Mouse (Mus musculus) embryo, embryonic 9.5 days (tissue): ENCODE results near the gene Hus1b.
A peak's percentile ranks its signal among the peaks of the same experiment; 100 is the strongest.

Source experiments
- DNase-seq: peaks from one replicate; pipeline ENCODE4 v3.0.0-alpha.2; 2017; ENCODE audit errors: extremely low spot score

Hus1b gene

DNA sequence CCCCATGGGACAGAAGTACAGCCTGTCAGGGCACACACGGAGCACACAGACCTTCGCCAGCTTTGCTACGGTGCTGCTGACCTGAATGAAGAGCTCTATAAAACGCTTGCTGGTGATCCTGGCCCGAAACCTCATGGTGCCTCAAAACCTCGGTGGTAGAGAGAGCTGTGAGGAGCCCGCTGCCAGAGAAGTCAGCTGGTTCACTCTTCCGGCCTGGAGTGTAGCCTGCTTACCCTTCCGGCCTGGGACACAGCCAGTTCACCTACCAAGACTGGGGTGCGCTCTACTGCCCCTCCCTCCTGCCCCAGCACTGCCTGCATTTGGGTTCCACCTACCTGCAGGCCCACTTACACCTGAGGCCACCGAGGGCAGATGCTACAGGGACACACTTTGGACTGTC lies at the start of gene Hus1b:
Gene Hus1b (minus strand): TSS at position 220 of the 400 bp plus-strand sequence.
- DNase-seq, result no peak

DNA sequence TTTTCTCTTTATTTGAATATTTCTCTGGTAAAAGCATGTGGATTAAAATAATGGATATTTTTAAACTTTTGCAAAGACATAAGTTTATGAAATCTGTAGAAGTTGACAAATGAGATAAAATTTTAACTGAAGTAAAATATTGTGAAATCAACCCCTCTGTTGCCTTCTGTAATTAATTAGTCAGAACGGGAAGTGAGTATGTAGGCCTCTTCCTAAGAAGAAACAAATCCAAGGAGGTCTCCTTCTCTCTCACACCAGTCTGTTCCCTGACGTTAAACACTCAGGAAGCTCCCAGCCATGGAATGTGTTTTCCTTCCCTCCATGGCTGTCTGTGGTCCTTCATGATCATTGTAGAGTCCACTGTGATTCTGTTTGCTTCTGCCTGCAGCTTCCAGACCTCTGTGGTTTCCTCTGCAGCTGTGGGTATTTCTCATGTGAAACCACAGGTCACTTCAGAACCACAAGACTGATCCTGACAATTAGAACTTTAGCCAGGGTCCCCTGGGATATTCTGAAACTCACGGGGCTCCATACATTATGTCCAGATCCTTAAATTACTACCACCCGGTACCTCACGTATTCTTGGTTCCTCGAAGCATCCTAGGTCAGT lies 46.8 kb upstream of the Hus1b start:
- no peak for DNase-seq

DNA sequence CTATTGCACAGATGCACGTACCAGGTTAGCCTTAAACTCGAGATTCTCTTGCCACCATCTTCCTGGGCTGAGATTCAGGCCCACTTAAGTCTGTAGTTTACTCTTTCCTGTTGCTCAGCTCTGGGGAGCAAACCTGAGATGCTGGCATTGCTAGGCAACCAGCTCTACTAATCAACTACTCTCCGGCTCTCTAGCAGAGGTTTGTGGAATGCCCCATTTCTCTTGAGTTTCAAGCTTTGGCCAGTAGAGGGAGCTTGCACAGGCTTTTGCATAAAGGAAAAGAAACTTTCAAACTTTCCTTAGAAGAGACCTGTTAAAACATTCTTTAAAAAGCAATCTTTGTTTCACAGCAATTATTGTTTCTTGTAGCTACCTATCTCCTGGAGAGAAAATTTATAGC lies 46.3 kb upstream of the Hus1b start:
- DNase-seq, result peak; percentile 72

- DNase-seq, result no peak
Observed at GRCm38 (mm10) chr13:30990233-30990632, 42.7 kb upstream of the Hus1b start.

- no peak for DNase-seq
Observed at GRCm38 (mm10) chr13:30989710-30990109, 42.2 kb upstream of the Hus1b start.

GRCm38 (mm10) chr13:30987686-30988085 lies 40.1 kb upstream of the Hus1b start:
- no peak for DNase-seq

- no peak for DNase-seq
Observed at GRCm38 (mm10) chr13:30986934-30987455, 39.4 kb upstream of the Hus1b start.

DNA sequence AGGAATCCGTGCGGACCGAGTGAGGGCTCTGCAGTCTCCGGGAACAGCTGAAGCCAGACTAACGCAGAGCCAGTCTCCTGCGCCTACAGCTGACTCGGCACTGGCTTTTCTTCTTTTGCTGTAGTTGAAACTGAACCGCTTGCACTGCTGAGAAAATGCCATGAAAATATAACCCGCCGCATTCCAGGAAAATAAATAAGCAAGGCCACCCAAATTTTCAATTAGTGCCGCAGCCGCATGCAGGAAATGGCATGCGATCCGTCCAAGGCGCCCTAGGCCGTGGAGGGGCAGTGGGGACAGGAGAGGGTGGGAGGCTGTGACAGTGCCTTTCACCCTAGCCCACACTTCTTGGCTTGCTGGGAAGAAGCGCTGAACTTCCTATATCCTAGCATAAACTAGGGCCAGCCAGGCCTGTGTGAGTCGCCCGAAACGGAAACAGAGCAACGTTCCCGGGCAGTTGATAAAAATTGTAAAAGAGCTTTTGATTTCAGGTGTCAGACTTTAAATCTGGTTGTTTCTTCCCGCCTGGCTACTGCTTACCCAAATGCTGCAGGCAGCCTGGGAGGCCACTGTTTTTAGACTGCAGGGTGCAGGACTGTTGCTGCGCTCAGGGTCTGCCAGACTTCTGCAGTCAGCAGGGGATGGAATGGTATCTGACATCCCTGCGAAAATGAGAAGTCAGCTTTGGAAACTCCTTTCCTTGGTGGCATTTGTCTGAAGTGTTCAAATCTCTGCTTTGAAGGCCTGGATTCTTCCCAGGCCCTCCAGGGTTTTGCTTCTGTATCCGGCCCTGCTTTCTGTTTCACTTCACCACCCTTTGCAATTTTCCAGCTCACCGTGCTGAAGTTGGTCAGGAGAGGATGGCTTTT lies 38.3 kb upstream of the Hus1b start:
- peak; percentile 57 for DNase-seq

DNA sequence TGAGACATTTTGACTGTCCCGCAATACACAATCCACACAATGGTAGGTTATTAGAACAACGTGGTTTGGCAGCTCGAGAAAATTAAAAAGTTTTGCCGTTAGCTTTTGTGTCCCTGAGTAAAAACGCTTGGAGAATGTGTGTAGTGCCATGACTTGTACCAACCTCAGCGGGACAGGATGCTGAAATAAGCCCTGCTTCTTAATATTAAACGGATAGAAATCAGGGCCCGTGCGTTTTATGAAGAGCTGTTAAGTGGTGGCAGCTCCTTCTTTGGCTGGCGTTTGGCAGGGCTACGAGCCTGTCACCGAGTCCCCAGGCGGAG lies 37.7 kb upstream of the Hus1b start:
- DNase-seq, result no peak

DNA sequence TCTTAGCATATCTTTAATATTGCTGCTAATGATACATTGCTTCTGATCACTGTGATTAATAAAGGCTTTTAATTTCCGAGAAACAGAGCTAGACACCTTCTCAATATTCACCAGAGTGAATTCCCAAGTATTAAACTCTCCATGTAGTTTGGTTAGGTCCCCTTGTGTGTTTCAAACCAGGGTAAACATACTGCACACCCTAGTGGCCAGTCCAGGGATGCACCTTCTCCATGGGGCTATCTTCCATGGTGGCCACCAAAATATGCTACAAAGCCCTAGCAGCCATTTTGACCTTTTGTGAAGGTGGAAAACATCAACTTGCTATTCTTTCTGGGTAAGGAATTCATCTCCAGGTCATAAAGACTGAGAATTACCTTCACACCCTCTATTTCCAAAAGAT lies 34.1 kb upstream of the Hus1b start:
- DNase-seq, result peak; percentile 42

DNA sequence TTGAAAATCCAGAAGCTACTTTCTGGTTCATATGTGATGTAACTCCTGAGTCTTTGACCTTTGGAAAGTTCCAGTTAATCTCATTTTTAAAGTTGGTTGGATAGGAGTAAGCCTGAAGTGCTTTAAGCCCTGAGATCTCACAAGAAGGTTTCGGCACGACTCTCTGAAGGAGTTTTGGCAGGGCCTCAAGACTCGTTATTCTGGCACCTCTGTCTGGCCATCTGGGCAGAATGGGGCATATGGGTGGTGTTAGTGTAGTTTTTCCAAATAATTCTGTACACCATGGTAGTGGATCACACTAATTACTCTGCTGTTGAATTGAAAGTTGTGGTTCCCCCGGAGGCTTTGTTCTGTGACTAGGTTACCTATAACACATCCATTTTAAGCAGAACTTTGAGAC lies 30.7 kb upstream of the Hus1b start:
- DNase-seq, result no peak

DNA sequence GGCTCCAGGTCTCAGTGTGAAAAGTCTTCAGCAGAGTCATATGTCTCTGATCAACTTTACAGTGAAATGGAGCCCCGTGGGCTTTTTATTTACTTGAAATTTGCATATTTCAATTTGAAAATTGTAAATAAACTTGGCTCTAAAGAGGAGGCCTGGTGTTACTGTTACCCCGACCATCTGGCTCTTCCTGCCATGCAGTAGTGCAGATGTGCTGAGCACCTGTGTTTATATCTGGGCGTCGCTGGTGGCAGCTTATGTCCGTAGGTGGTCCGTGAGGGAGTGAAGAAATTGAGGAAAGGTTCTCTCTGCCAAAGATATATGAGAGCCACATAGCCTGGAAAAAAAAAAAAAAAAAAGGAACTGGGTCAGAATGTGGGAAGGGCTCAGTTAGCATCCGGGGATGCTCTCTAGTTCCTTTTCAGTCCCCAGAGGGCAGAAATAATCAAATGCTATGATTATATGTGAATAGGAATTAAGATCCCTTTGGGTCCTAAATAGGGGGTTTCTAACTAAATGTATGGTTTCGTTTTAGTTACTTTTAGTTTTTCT lies 29.1 kb upstream of the Hus1b start:
- DNase-seq, result no peak

- DNase-seq, result no peak
Observed at GRCm38 (mm10) chr13:30974247-30974630, 26.7 kb upstream of the Hus1b start.

GRCm38 (mm10) chr13:30973501-30974246 lies 26.1 kb upstream of the Hus1b start, which contains the start of the genes Exoc2 and Gm5447:
Exoc2 (minus strand) TSS chr13:30974093.
Gm5447 (plus strand) TSS chr13:30974204.
- peak; percentile 89 for DNase-seq

GRCm38 (mm10) chr13:30972102-30972501 lies 24.5 kb upstream of the Hus1b start:
- DNase-seq, result no peak

GRCm38 (mm10) chr13:30971047-30971446 lies 23.5 kb upstream of the Hus1b start:
- no peak for DNase-seq

DNA sequence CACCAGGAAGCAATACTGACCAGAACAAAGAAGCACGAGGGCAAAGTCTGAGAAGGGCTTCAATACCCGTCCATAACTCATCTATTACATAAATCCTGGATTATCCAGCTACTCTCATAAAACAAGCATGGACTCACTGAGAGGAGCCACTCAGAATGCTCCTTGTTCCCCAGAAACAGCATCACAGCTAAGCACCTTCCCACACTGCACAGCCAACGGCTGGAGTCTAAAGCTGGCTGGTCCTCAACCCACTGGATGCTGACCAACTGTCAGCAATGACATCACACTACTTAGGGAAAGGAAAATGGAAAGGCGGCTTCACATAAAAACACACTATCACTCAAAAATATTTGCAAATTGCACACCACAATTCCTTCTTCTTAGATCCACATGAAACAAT lies 20.8 kb upstream of the Hus1b start:
- DNase-seq, result no peak

- peak; percentile 59 for DNase-seq
Observed at GRCm38 (mm10) chr13:30966507-30966911, 18.9 kb upstream of the Hus1b start.

DNA sequence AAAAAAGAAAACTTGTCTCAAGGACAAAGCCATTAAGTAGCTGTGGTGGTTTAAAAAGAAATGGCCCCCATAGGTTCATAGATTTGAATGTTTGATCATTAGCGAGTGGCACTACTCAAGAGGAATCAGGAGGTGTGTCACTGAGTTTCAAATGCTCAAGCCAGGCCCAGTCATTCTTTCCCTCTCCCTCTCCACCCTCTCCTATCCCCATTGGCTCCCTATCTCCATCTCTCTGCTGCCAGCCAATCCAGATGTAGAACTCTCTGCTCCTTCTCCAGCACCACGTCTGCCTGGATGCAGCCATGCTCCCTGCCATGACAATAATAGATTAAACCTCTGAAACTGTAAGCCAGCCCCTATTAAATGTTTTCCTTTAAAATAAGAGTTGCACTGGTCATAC lies 14.4 kb upstream of the Hus1b start:
- DNase-seq, result no peak

DNA sequence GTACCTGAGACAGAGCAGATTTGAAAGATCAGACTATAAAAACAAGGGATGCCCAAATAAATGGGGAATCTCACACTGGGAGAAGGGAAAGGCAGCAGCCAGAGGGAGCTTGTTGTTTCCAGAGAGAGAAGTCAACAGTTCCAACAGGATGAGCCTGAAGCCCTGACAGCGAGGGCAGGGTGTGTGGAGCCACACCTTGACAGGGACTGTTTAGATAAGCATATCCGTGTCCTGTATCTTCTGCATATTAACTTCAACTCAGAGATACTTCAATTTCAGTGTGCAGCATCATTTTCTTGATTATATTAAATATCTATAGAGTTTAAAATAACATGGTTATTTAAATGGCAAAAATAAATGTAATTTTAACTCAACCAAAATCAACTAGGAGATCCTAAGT lies 13.2 kb upstream of the Hus1b start:
- DNase-seq, result no peak

GRCm38 (mm10) chr13:30953580-30953979 lies 6.0 kb upstream of the Hus1b start:
- DNase-seq, result no peak

DNA sequence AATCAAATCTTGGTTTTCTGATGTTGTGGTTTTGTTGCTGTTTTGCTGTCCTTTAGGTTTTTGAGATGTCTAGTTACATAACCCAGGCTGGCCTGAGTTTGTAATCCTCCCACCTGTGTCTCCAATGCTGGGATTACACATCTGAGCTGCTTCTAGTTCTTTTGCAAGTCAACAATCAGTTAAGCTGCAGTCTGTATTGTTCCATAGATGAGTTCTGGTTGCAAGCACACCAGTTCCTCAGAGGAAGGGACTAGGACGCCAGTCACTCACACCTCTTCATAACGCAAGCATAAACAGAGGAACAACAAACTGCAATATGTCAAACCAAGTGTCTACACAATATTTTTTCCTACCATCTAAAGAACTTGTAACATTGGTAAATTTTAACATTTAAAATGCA lies 4.5 kb upstream of the Hus1b start:
- no peak for DNase-seq
